Mouse (Mus musculus) kidney, embryonic 14.5 days (tissue): Measurements from ENCODE around the gene Copg1. TPM values are rescaled to one million over a fixed set of nuclear protein-coding genes. Genes with fewer than 3 reads are reported as not detected.

Experiments
- ATAC-seq: fragments of 200-750 bp; cut with Nextera tagmentation; 2 replicates; pipeline ENCODE4 v1.8.0; 2017; ENCODE audit warnings: moderate number of reproducible peaks, mild to moderate bottlenecking, moderate TSS enrichment, moderate library complexity; ENCODE audit not compliant: low FRiP score, low TSS enrichment
- H3K27ac ChIP-seq: fragments of 300-500 bp; sonication (generic); 2 replicates; pipeline ENCODE4 v1.5.1; 2014; ENCODE audit warnings: low read depth, mild to moderate bottlenecking, low read length, moderate library complexity, mixed read lengths
- H3K27me3 ChIP-seq: fragments of 300-500 bp; sonication (generic); 2 replicates; pipeline ENCODE4 v1.6.1; 2014; ENCODE audit warnings: mild to moderate bottlenecking, low read length; ENCODE audit not compliant: control insufficient read depth, insufficient read depth
- H3K36me3 ChIP-seq: fragments of 300-500 bp; sonication (generic); 2 replicates; pipeline ENCODE4 v1.6.1; 2014; ENCODE audit warnings: low read length, mixed read lengths; ENCODE audit not compliant: control insufficient read depth, insufficient read depth
- H3K4me1 ChIP-seq: fragments of 300-500 bp; sonication (generic); 2 replicates; pipeline ENCODE4 v1.6.1; 2014; ENCODE audit warnings: low read length, mixed read lengths; ENCODE audit not compliant: control insufficient read depth, insufficient read depth
- H3K4me2 ChIP-seq: fragments of 300-500 bp; sonication (generic); replicated peaks from 2 replicates; pipeline ENCODE4 v1.6.1; 2014; ENCODE audit warnings: low read depth, mild to moderate bottlenecking, low read length
- H3K4me3 ChIP-seq: fragments of 300-500 bp; sonication (generic); 2 replicates; pipeline ENCODE4 v1.5.1; 2014; ENCODE audit warnings: mild to moderate bottlenecking, low read length
- H3K9ac ChIP-seq: fragments of 300-500 bp; sonication (generic); 2 replicates; pipeline ENCODE4 v1.6.1; 2014; ENCODE audit warnings: low read depth, mild to moderate bottlenecking, low read length, moderate library complexity
- H3K9me3 ChIP-seq: fragments of 300-500 bp; sonication (generic); 2 replicates; pipeline ENCODE4 v1.6.1; 2016; ENCODE audit warnings: low read length; ENCODE audit not compliant: control insufficient read depth
- WGBS: fragments of 180-500 bp; shearing (Covaris S2); extraction: QIAGEN DNeasy Blood & Tissue Kit; methylation state at CpG from one replicate; pipeline ENCODE4 v1.1.7; 2014; 5-methylcytosine and 5-hydroxymethylcytosine counted together
- polyA plus RNA-seq: library from polyadenylated mRNA; unstranded; fragments of >200 nt; fragmentation: Nextera tagmentation; extraction: Ambion mirVana; gene quantifications from 2 replicates; pipeline ENCODE4 v1.2.1, GENCODE M21; 2014

Gene Copg1
- polyA plus RNA-seq, 1 experiment from 2014 or later = 156 TPM

DNA sequence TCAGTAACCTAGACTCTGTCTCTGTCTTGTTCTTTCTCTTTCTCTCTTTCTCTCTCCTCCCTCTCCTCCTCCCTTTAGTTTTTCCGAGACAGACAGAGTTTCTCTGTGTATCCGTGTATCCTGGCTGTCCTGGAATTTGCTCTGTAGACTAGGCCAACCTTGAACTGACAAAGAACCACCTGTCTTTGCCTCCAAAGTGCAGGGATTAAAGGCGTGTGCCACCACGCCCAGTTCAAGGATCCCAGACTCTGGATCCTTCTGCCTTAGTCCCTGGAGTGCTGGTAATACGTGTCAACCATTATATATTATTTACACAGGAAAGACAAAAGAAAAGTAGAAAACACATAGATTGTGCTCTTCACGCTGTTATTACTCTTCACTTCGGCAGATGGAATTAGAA is 16.4 kb upstream of the Copg1 start:
- H3K4me1 ChIP-seq = no peaks in the 10 kb centered on the region
- no peaks in the 10 kb centered on the region for H3K9me3 ChIP-seq
- no peak overlapping the region for H3K27ac ChIP-seq
- no peak for ATAC-seq
- 90% methylated on average over 7 of the region's 7 CpGs for WGBS
- no peaks in the 10 kb centered on the region for H3K36me3 ChIP-seq
- H3K4me3 ChIP-seq = no peak overlapping the region
- H3K4me2 ChIP-seq = no peak overlapping the region
- no peak overlapping the region for H3K9ac ChIP-seq
- H3K27me3 ChIP-seq = no peaks in the 10 kb centered on the region

DNA sequence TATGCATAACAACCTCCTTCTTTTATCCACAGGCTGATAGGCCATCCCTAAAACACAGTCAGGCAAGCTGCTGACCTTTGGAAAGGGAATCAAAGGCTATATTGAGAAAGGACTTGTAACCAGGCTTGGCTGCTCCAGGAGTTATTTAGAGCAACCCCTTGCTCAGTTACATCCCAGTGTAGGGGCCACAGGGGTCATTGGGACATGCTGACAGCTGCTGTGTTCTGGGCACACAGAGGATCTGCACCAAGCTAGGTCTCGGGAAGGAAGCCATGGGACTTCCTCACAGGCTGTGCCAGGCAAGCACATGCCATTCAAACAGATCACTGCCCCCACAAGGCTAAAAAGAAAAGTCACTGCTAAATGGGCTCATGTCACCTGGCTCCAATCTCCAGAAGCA is 14.5 kb upstream of the Copg1 start:
- Histone ChIP-seq H3K4me2 (no peak overlapping the region), H3K27ac (no peak overlapping the region), H3K4me3 (no peak overlapping the region), H3K9ac (no peak overlapping the region), H3K27me3 (no peaks in the 10 kb centered on the region), H3K36me3 (no peaks in the 10 kb centered on the region), H3K4me1 (no peaks in the 10 kb centered on the region), H3K9me3 (no peaks in the 10 kb centered on the region)
- WGBS = 40% methylated on average over 1 of the region's 1 CpGs
- no peak for ATAC-seq

DNA sequence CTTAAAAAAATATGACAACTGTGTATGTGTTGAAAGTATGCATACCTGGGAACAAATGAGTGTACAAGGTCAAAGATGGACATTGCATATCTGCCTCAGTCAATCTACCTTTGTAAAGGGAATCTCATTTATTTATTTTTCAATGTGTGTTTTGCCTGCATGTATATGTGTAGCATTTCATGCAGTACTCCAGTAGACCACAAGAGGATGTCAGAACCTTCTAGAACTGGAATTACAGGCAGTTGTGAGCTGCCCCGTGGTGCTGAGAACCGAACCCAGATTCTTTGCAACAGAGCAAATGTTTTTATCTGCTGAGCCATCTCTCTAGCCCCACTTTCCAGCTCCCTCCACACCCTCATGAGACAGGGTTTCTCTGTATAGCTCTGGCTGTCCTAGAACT is 13.7 kb upstream of the Copg1 start:
- H3K9me3 ChIP-seq = no peaks in the 10 kb centered on the region
- H3K4me2 ChIP-seq = no peak overlapping the region
- 94% methylated on average over 2 of the region's 2 CpGs for WGBS
- no peaks in the 10 kb centered on the region for H3K27me3 ChIP-seq
- no peaks in the 10 kb centered on the region for H3K36me3 ChIP-seq
- no peaks in the 10 kb centered on the region for H3K4me1 ChIP-seq
- H3K9ac ChIP-seq = no peak overlapping the region
- no peak overlapping the region for H3K4me3 ChIP-seq
- no peak overlapping the region for H3K27ac ChIP-seq
- ATAC-seq = no peak

DNA sequence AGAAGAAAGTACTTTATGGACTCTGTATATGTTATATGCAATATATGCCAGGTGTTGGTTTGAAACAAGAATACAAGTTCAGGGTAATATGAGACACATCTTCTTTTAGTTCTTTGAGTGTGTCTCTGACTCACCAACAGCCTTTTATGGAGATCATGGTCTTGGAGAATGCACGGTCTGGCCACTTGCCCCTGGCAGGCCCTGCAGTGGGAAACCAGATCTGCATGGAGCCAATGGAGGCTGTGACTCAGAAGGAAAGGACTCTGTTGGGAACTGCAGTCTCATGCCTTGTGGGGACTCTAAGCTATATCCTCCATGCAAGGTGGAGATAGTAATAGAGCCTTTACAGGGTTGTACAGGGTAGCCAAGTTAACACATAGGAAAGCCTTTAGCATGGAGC is 12.5 kb upstream of the Copg1 start:
- no peak overlapping the region for H3K27ac ChIP-seq
- H3K9ac ChIP-seq = no peak overlapping the region
- no peaks in the 10 kb centered on the region for H3K4me1 ChIP-seq
- H3K9me3 ChIP-seq = no peaks in the 10 kb centered on the region
- no peaks in the 10 kb centered on the region for H3K36me3 ChIP-seq
- no peak overlapping the region for H3K4me2 ChIP-seq
- no peak overlapping the region for H3K4me3 ChIP-seq
- no peak for ATAC-seq
- WGBS = 77% methylated on average over 1 of the region's 1 CpGs
- H3K27me3 ChIP-seq = no peaks in the 10 kb centered on the region

DNA sequence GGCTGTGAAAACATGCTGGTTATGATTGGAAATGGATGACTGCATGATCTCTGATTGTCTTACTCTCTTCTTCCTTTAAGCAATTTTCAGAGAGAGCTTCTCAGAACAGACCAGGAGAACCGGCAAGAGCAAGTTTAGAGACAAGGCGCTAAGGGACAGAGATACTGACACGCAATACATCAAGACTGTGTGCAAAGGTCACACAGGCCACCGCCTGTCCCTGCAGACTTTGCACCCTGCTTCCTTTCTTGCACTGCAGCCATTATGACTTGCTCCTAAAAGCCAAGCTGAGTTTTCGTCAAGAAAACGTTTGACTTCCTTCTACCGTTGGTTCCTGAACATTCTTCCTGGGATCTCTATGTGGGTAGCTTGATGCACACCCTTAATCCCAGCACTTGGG is 12.1 kb upstream of the Copg1 start:
- H3K27me3 ChIP-seq = no peaks in the 10 kb centered on the region
- no peak overlapping the region for H3K9ac ChIP-seq
- WGBS = 83% methylated on average over 7 of the region's 7 CpGs
- no peak overlapping the region for H3K4me2 ChIP-seq
- H3K9me3 ChIP-seq = no peaks in the 10 kb centered on the region
- no peak overlapping the region for H3K4me3 ChIP-seq
- H3K36me3 ChIP-seq = no peaks in the 10 kb centered on the region
- H3K27ac ChIP-seq = no peak overlapping the region
- H3K4me1 ChIP-seq = no peaks in the 10 kb centered on the region
- no peak for ATAC-seq

DNA sequence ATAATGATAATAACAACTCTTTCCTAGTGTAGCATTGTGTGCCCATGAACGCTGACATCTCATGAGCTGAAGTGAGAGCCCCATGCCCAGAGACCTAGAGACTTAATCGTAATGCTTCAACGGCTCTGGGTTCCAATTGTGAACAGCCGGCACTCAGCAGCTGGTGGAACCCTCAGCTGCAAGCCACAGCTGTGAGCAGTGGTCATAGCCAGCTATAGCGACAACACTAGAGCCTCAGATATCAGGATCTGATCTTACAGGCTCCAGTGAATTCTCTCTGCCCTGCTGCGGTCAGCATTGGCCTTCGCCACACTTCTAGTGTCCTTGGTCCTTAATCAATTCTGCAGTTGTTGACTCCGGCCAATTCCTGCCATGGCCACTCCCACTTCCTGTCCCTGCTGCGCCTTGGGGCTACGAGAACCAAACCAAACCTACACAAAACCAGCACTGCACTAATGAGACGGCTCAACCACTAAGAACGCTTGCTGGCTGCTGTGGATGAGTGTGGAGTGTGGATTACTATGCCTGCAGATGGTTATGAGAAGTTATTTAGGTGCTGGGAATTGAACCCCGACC is 11.5 kb upstream of the Copg1 start:
- Histone ChIP-seq H3K27ac (no peak overlapping the region), H3K4me2 (no peak overlapping the region), H3K9ac (no peak overlapping the region), H3K4me3 (no peak overlapping the region), H3K9me3 (no peaks in the 10 kb centered on the region), H3K4me1 (no peaks in the 10 kb centered on the region), H3K36me3 (no peaks in the 10 kb centered on the region), H3K27me3 (no peaks in the 10 kb centered on the region)
- WGBS = 69% methylated on average over 13 of the region's 13 CpGs
- no peak for ATAC-seq

DNA sequence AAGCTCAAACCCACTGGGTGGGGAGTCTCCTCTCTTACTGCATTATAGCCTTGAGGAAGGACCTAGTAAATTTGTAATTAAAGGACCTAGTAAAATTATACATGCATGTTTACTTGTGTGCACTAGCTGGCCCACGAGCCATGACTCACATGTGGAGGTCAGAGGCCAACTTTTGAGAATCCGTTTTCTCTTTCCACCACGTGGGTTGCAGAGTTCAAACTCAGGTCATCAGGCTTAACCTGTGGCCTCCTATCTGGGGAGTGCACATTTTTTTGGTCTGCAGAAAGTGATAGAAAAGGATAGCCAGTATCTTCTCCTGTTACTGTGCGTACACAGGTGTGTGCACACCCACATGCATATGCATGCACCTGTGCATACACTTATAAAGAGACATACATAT is 8.6 kb upstream of the Copg1 start:
- H3K9ac ChIP-seq = no peak overlapping the region
- ATAC-seq = no peak
- no peak overlapping the region for H3K4me2 ChIP-seq
- H3K27ac ChIP-seq = no peak overlapping the region
- no peaks in the 10 kb centered on the region for H3K9me3 ChIP-seq
- 26% methylated on average over 4 of the region's 4 CpGs for WGBS
- no peaks in the 10 kb centered on the region for H3K4me1 ChIP-seq
- H3K4me3 ChIP-seq = no peak overlapping the region
- H3K27me3 ChIP-seq = no peaks in the 10 kb centered on the region
- H3K36me3 ChIP-seq = no peaks in the 10 kb centered on the region

DNA sequence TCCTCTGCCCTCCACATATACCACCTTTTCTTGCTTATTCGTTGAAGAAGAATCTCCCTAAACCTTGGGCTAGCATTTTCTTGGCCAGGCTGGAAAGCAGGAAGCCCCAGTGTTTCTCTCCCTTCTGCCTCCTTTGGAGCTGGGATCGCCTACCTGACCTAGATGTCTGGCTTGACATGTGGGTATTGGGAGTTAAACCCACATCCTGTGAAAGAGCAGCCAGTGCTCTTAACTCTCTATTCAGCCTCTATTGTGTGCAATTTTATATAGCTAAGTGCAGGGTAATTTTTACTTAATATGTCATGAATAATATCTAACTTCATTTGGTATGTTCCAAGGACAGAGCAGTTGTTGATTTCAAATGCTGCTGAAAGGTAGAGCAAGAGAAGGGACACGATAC is 8.0 kb upstream of the Copg1 start:
- H3K4me3 ChIP-seq = no peak overlapping the region
- no peak for ATAC-seq
- no peaks in the 10 kb centered on the region for H3K4me1 ChIP-seq
- no peak overlapping the region for H3K27ac ChIP-seq
- no peak overlapping the region for H3K9ac ChIP-seq
- 83% methylated on average over 3 of the region's 3 CpGs for WGBS
- no peaks in the 10 kb centered on the region for H3K36me3 ChIP-seq
- H3K27me3 ChIP-seq = no peaks in the 10 kb centered on the region
- H3K9me3 ChIP-seq = no peaks in the 10 kb centered on the region
- H3K4me2 ChIP-seq = no peak overlapping the region

DNA sequence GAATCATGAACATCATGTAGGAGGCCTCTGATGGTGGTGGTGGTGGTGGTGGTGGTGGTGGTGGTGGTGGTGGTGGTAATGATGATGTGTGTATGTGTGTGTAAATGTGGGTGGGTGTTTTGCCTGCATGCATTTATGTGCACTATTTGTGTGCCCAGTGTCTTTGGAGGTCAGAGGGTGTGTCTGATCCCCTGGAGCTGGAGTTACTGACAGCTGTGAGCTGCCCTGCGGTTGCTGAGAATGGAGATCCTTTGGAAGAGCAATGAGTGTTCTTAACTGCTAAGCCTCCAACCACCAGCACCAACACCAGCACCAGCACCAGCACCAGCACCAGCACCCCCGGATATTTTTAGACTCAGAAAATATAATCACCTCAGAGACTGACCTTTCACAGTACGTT is 5.4 kb upstream of the Copg1 start:
- no peaks in the 10 kb centered on the region for H3K4me1 ChIP-seq
- no peak overlapping the region for H3K4me2 ChIP-seq
- no peaks in the 10 kb centered on the region for H3K36me3 ChIP-seq
- no peak overlapping the region for H3K9ac ChIP-seq
- H3K27me3 ChIP-seq = no peaks in the 10 kb centered on the region
- no peak overlapping the region for H3K27ac ChIP-seq
- no peak for ATAC-seq
- WGBS = 80% methylated on average over 3 of the region's 3 CpGs
- no peak overlapping the region for H3K4me3 ChIP-seq
- no peaks in the 10 kb centered on the region for H3K9me3 ChIP-seq

DNA sequence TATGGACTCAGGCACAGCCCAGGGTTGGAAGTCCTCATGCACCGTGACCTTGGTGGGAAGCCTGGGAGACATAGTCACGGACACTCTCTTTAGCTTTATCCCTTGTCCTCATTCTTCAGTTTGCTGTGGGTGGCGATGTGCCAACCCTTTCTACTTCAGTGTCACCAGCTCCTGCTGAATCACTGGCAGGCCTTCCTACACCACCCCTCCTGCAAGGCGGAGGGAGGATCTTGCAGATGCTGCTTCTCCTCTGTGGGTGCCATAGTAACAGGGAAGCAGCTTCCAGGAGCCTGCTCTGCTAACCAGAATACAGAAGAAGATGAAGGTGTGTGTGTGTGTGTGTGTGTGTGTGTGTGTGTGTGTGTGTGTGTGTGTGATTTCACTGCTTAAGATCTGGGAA is 4.8 kb upstream of the Copg1 start:
- no peaks in the 10 kb centered on the region for H3K36me3 ChIP-seq
- H3K4me1 ChIP-seq = no peaks in the 10 kb centered on the region
- H3K4me2 ChIP-seq = no peak overlapping the region
- H3K27me3 ChIP-seq = no peaks in the 10 kb centered on the region
- no peak for ATAC-seq
- H3K4me3 ChIP-seq = no peak overlapping the region
- no peak overlapping the region for H3K9ac ChIP-seq
- 72% methylated on average over 4 of the region's 4 CpGs for WGBS
- no peak overlapping the region for H3K27ac ChIP-seq
- H3K9me3 ChIP-seq = no peaks in the 10 kb centered on the region
